ENCODE assay signal across 16 mouse cellular contexts in the genomic region with DNA sequence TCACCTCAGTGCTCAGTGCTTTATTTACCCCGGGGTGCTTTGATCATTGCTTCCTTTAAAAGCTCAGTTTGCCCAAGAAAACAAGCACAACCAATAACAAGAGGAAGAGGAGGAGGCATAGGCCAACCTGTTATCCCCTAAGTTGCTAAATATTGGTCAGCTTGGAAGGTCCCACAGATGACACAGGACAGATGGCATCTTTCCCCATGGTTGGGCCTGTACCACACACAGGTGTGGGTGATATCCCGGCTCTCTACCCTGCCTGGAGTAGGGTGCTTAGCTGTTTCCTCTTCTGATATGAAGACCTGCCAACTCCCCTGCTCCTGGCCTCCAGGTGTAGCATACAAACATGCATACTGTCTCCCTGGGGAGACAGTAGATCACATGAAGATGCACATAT.
"Had no signal": no experiment of that assay in that cellular context is flagged by ENCODE, and none has a peak within 500 bp of the region (broad histone marks: within the 10 kb centered on the region; RNA-seq: fewer than 3 reads in every experiment).

No protein-coding gene starts in this region.

- H3K9me3 ChIP-seq: limb, embryonic 13.5 days; liver, embryonic 13.5 days had no signal

- H3K9ac ChIP-seq: limb, embryonic 13.5 days; liver, embryonic 13.5 days had no signal

- DNase-seq: kidney, adult 9 months; kidney, postnatal 14 days; kidney, postnatal 4 days; left cerebral cortex, postnatal 4 days; liver, embryonic 13.5 days; lung, adult 2 months; lung, postnatal 14 days; lung, postnatal 4 days; midbrain, embryonic 14.5 days; right cerebral cortex, adult 18-20 months; right cerebral cortex, postnatal 14 days; right cerebral cortex, postnatal 4 days; thymus, adult 18-20 months; thymus, postnatal 36 days had no signal

- H3K27me3 ChIP-seq: limb, embryonic 13.5 days; liver, embryonic 13.5 days had no signal

- H3K4me2 ChIP-seq: limb, embryonic 13.5 days; liver, embryonic 13.5 days; midbrain, embryonic 11.5 days had no signal

- H3K27ac ChIP-seq: limb, embryonic 13.5 days; liver, embryonic 13.5 days had no signal

- H3K4me3 ChIP-seq: limb, embryonic 13.5 days; liver, embryonic 13.5 days had no signal
